Mouse (Mus musculus) retina, postnatal 1 day (tissue): ENCODE results near the gene Vgll4.

ENCODE experiments used
- DNase-seq: peaks from one replicate; pipeline ENCODE4 v3.0.0-alpha.2; 2012

Gene Vgll4

GRCm38 (mm10) chr6:114891272-114891671 is 78.5 kb downstream of the Vgll4 start:
- DNase-seq = peak; percentile 45

- DNase-seq = peak; percentile 49
These were observed 79.2 kb downstream of the Vgll4 start for GRCm38 (mm10) chr6:114890411-114891115.

GRCm38 (mm10) chr6:114889971-114890370 is 79.8 kb downstream of the Vgll4 start:
- DNase-seq = peak; percentile 80

GRCm38 (mm10) chr6:114888922-114889321 is 80.9 kb downstream of the Vgll4 start:
- peak; percentile 91 for DNase-seq

GRCm38 (mm10) chr6:114886504-114887361 is 83.1 kb downstream of the Vgll4 start:
- no peak for DNase-seq

- no peak for DNase-seq
These were observed 83.8 kb downstream of the Vgll4 start for GRCm38 (mm10) chr6:114886012-114886411.

GRCm38 (mm10) chr6:114885129-114885528 is 84.7 kb downstream of the Vgll4 start:
- DNase-seq = no peak

GRCm38 (mm10) chr6:114883261-114883740 is 86.5 kb downstream of the Vgll4 start:
- DNase-seq = peak; percentile 97

GRCm38 (mm10) chr6:114882675-114883074 is 87.1 kb downstream of the Vgll4 start:
- DNase-seq = no peak

- no peak for DNase-seq
These were observed 87.6 kb downstream of the Vgll4 start for GRCm38 (mm10) chr6:114882212-114882611.

GRCm38 (mm10) chr6:114880798-114881197 is 89.0 kb downstream of the Vgll4 start:
- no peak for DNase-seq

- DNase-seq = peak; percentile 73
These were observed 90.8 kb downstream of the Vgll4 start for GRCm38 (mm10) chr6:114878841-114879520.

GRCm38 (mm10) chr6:114876546-114876945 is 93.2 kb downstream of the Vgll4 start:
- no peak for DNase-seq

- DNase-seq = no peak
These were observed 93.8 kb downstream of the Vgll4 start for GRCm38 (mm10) chr6:114876033-114876432.

- peak; percentile 95 for DNase-seq
These were observed 94.7 kb downstream of the Vgll4 start for GRCm38 (mm10) chr6:114875018-114875558.

- peak; percentile 66 for DNase-seq
These were observed 95.5 kb downstream of the Vgll4 start for GRCm38 (mm10) chr6:114874138-114874928.

- no peak for DNase-seq
These were observed 96.0 kb downstream of the Vgll4 start for GRCm38 (mm10) chr6:114873808-114874137.

GRCm38 (mm10) chr6:114871010-114871660 is 98.7 kb downstream of the Vgll4 start:
- DNase-seq = no peak

- no peak for DNase-seq
These were observed 100.2 kb downstream of the Vgll4 start for GRCm38 (mm10) chr6:114869501-114870076.

GRCm38 (mm10) chr6:114868656-114869055 is 101.1 kb downstream of the Vgll4 start:
- no peak for DNase-seq

GRCm38 (mm10) chr6:114866619-114867018 is 103.2 kb downstream of the Vgll4 start:
- no peak for DNase-seq
